Mouse (Mus musculus): Measurements from ENCODE around the gene Stx2. TPM values are rescaled to one million over a fixed set of nuclear protein-coding genes. Genes with fewer than 3 reads are reported as not detected.
A peak's percentile ranks its signal among the peaks of the same experiment; 100 is the strongest.

Stx2 gene
- polyA plus RNA-seq, 1 experiment from 2014 or later: 27.5 TPM

- peaks cover 24% of the 10 kb centered on the region for H3K4me1 ChIP-seq
- 0 out of 2 replicates have a peak, but pooled peaks cover 10% of the 10 kb centered on the region for H3K36me3 ChIP-seq
- peak overlapping the region; percentile 82 for H3K9ac ChIP-seq
- peak overlapping the region; percentile 84 for H3K4me2 ChIP-seq
- 0% methylated on average over 18 of the region's 18 CpGs for WGBS
- H3K27ac ChIP-seq: peak overlapping the region; percentile 71
- peak; percentile 52 for ATAC-seq (ENCODE audit: insufficient number of reproducible peaks, insufficient read depth, low FRiP score, low TSS enrichment, low read depth)
- no peaks in the 10 kb centered on the region for H3K9me3 ChIP-seq
- H3K27me3 ChIP-seq: no peaks in the 10 kb centered on the region
- peak overlapping the region; percentile 63 for H3K4me3 ChIP-seq
Measured at GRCm38 (mm10) chr5:129008008-129008407, 366 bp downstream of the Stx2 start.

GRCm38 (mm10) chr5:129007105-129007957 lies 1.0 kb downstream of the Stx2 start:
- H3K4me2 ChIP-seq: peak overlapping the region; percentile 84
- peaks cover 26% of the 10 kb centered on the region for H3K4me1 ChIP-seq
- H3K9me3 ChIP-seq: no peaks in the 10 kb centered on the region
- H3K9ac ChIP-seq: peak overlapping the region; percentile 82
- H3K27me3 ChIP-seq: no peaks in the 10 kb centered on the region
- WGBS: 55% methylated on average over 14 of the region's 14 CpGs
- ATAC-seq (ENCODE audit: insufficient number of reproducible peaks, insufficient read depth, low FRiP score, low TSS enrichment, low read depth): no peak
- H3K27ac ChIP-seq: peak overlapping the region; percentile 71; the same call in 1 of the 2 replicates
- peak overlapping the region; percentile 63 for H3K4me3 ChIP-seq
- 0 out of 2 replicates have a peak, but pooled peaks cover 10% of the 10 kb centered on the region for H3K36me3 ChIP-seq

GRCm38 (mm10) chr5:129006031-129006788 lies 2.2 kb downstream of the Stx2 start:
- 77% methylated on average over 18 of the region's 18 CpGs for WGBS
- H3K27me3 ChIP-seq: no peaks in the 10 kb centered on the region
- H3K4me2 ChIP-seq: peak overlapping the region; percentile 12; the same call in 1 of the 2 replicates
- H3K27ac ChIP-seq: no peak overlapping the region
- H3K36me3 ChIP-seq: 0 out of 2 replicates have a peak, but pooled peaks cover 10% of the 10 kb centered on the region
- H3K9me3 ChIP-seq: no peaks in the 10 kb centered on the region
- H3K4me3 ChIP-seq: no peak overlapping the region
- 0 out of 2 replicates have a peak overlapping the region, but pooled peaks have one; percentile 36 for H3K9ac ChIP-seq
- H3K4me1 ChIP-seq: peaks cover 32% of the 10 kb centered on the region
- ATAC-seq (ENCODE audit: insufficient number of reproducible peaks, insufficient read depth, low FRiP score, low TSS enrichment, low read depth): no peak

GRCm38 (mm10) chr5:129005416-129005815 lies 3.0 kb downstream of the Stx2 start:
- 89% methylated on average over 3 of the region's 3 CpGs for WGBS
- ATAC-seq (ENCODE audit: insufficient number of reproducible peaks, insufficient read depth, low FRiP score, low TSS enrichment, low read depth): no peak
- H3K9ac ChIP-seq: 0 out of 2 replicates have a peak overlapping the region, but pooled peaks have one; percentile 36
- no peaks in the 10 kb centered on the region for H3K9me3 ChIP-seq
- H3K4me1 ChIP-seq: peaks cover 40% of the 10 kb centered on the region
- no peak overlapping the region for H3K4me3 ChIP-seq
- H3K36me3 ChIP-seq: 0 out of 2 replicates have a peak, but pooled peaks cover 10% of the 10 kb centered on the region
- H3K27ac ChIP-seq: no peak overlapping the region
- no peaks in the 10 kb centered on the region for H3K27me3 ChIP-seq
- no peak overlapping the region for H3K4me2 ChIP-seq

- no peak for ATAC-seq (ENCODE audit: insufficient number of reproducible peaks, insufficient read depth, low FRiP score, low TSS enrichment, low read depth)
- no peaks in the 10 kb centered on the region for H3K27me3 ChIP-seq
- H3K4me2 ChIP-seq: no peak overlapping the region
- 56% methylated on average over 14 of the region's 14 CpGs for WGBS
- 0 out of 2 replicates have a peak overlapping the region, but pooled peaks have one; percentile 46 for H3K9ac ChIP-seq
- no peaks in the 10 kb centered on the region for H3K9me3 ChIP-seq
- peaks cover 30% of the 10 kb centered on the region for H3K36me3 ChIP-seq
- H3K27ac ChIP-seq: no peak overlapping the region
- H3K4me1 ChIP-seq: peaks cover 35% of the 10 kb centered on the region
- H3K4me3 ChIP-seq: no peak overlapping the region
Measured at GRCm38 (mm10) chr5:129002571-129003011, 5.8 kb downstream of the Stx2 start.

GRCm38 (mm10) chr5:129000706-129001468 lies 7.5 kb downstream of the Stx2 start:
- Histone ChIP-seq H3K4me3 (no peak overlapping the region), H3K9me3 (no peaks in the 10 kb centered on the region), H3K4me2 (no peak overlapping the region), H3K9ac (peak overlapping the region; percentile 46), H3K36me3 (peaks cover 40% of the 10 kb centered on the region), H3K4me1 (peaks cover 21% of the 10 kb centered on the region), H3K27ac (0 out of 2 replicates have a peak overlapping the region, but pooled peaks have one; percentile 55), H3K27me3 (no peaks in the 10 kb centered on the region)
- 46% methylated on average over 8 of the region's 8 CpGs for WGBS
- no peak for ATAC-seq (ENCODE audit: insufficient number of reproducible peaks, insufficient read depth, low FRiP score, low TSS enrichment, low read depth)

GRCm38 (mm10) chr5:128987141-128987954 lies 21.0 kb downstream of the Stx2 start:
- ATAC-seq (ENCODE audit: insufficient number of reproducible peaks, insufficient read depth, low FRiP score, low TSS enrichment, low read depth): no peak
- Histone ChIP-seq H3K27me3 (no peaks in the 10 kb centered on the region), H3K9me3 (no peaks in the 10 kb centered on the region), H3K36me3 (peaks cover 69% of the 10 kb centered on the region), H3K4me1 (no peaks in the 10 kb centered on the region), H3K4me2 (no peak overlapping the region), H3K9ac (no peak overlapping the region), H3K4me3 (no peak overlapping the region), H3K27ac (no peak overlapping the region)
- 70% methylated on average over 19 of the region's 19 CpGs for WGBS

- no peak for ATAC-seq (ENCODE audit: insufficient number of reproducible peaks, insufficient read depth, low FRiP score, low TSS enrichment, low read depth)
- H3K27me3 ChIP-seq: no peaks in the 10 kb centered on the region
- H3K4me3 ChIP-seq: no peak overlapping the region
- peaks cover 55% of the 10 kb centered on the region for H3K36me3 ChIP-seq
- H3K4me2 ChIP-seq: no peak overlapping the region
- no peaks in the 10 kb centered on the region for H3K9me3 ChIP-seq
- H3K27ac ChIP-seq: no peak overlapping the region
- no peak overlapping the region for H3K9ac ChIP-seq
- 93% methylated on average over 13 of the region's 13 CpGs for WGBS
- H3K4me1 ChIP-seq: no peaks in the 10 kb centered on the region
Measured at GRCm38 (mm10) chr5:128985946-128986345, 22.4 kb downstream of the Stx2 start.

GRCm38 (mm10) chr5:128984536-128984935 lies 23.8 kb downstream of the Stx2 start:
- 91% methylated on average over 6 of the region's 6 CpGs for WGBS
- peaks cover 44% of the 10 kb centered on the region for H3K36me3 ChIP-seq
- no peaks in the 10 kb centered on the region for H3K9me3 ChIP-seq
- H3K27ac ChIP-seq: no peak overlapping the region
- H3K9ac ChIP-seq: no peak overlapping the region
- H3K4me1 ChIP-seq: no peaks in the 10 kb centered on the region
- no peak overlapping the region for H3K4me3 ChIP-seq
- no peaks in the 10 kb centered on the region for H3K27me3 ChIP-seq
- no peak for ATAC-seq (ENCODE audit: insufficient number of reproducible peaks, insufficient read depth, low FRiP score, low TSS enrichment, low read depth)
- no peak overlapping the region for H3K4me2 ChIP-seq

GRCm38 (mm10) chr5:128981607-128982006 lies 26.8 kb downstream of the Stx2 start:
- WGBS: 26% methylated on average over 12 of the region's 12 CpGs
- no peak overlapping the region for H3K9ac ChIP-seq
- H3K4me2 ChIP-seq: no peak overlapping the region
- H3K4me3 ChIP-seq: no peak overlapping the region
- peaks cover 26% of the 10 kb centered on the region for H3K36me3 ChIP-seq
- no peaks in the 10 kb centered on the region for H3K27me3 ChIP-seq
- no peaks in the 10 kb centered on the region for H3K9me3 ChIP-seq
- H3K27ac ChIP-seq: no peak overlapping the region
- ATAC-seq (ENCODE audit: insufficient number of reproducible peaks, insufficient read depth, low FRiP score, low TSS enrichment, low read depth): peak; percentile 38; the same call in 1 of the 2 replicates
- H3K4me1 ChIP-seq: no peaks in the 10 kb centered on the region

Data from embryonic facial prominence, embryonic 13.5 days (tissue).